Mouse (Mus musculus): ENCODE measurements around the gene Prdm1. TPM values are rescaled to one million over a fixed set of nuclear protein-coding genes. Genes with fewer than 3 reads are reported as not detected.

Gene Prdm1
- polyA plus RNA-seq, 1 experiment from 2014 or later, result 0.33 TPM

DNA sequence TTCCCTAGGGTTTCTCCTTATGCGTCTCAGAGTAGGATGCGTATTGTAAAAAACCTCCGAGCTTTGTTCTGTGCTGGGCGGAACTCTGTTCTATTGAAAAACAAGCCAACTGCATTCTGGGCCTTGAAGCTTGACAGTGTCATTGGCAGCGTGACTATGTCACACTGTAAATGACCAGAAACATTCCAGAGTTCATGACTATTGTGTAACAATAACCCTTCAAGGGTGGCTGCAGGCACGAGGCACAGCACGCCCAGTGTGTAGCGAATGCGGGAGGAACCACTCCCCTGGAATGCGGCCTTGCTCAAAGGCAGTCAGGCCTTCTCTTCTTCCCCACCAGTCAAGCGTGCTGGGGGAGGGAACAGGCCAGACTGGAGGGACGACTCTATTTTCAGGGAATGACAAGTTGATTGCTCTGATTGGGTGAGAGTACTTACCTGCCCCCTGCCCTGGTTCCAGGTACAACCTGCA lies 100.4 kb downstream of the Prdm1 start:
- no peaks in the 10 kb centered on the region for H3K36me3 ChIP-seq (ENCODE audit: control insufficient read depth, insufficient read depth, low read length)
- peak; percentile 34; the same call in 1 of the 2 replicates for ATAC-seq
- H3K4me1 ChIP-seq (ENCODE audit: control insufficient read depth, insufficient read depth, low read length), result no peaks in the 10 kb centered on the region
- H3K9ac ChIP-seq (ENCODE audit: low read length), result no peak overlapping the region
- WGBS, result 27% methylated on average over 12 of the region's 12 CpGs
- no peaks in the 10 kb centered on the region for H3K9me3 ChIP-seq (replicated peaks; ENCODE audit: control insufficient read depth, low read length)
- H3K27me3 ChIP-seq (replicated peaks; ENCODE audit: control insufficient read depth, insufficient read depth, low read length), result no peaks in the 10 kb centered on the region
- no peak for DNase-seq (ENCODE audit: low spot score)
- no peak overlapping the region for H3K27ac ChIP-seq (ENCODE audit: low read depth, low read length)
- H3K4me2 ChIP-seq (ENCODE audit: low read length), result no peak overlapping the region
- no peak overlapping the region for H3K4me3 ChIP-seq (ENCODE audit: low read depth, low read length)

- H3K4me1 ChIP-seq (ENCODE audit: control insufficient read depth, insufficient read depth, low read length), result no peaks in the 10 kb centered on the region
- no peaks in the 10 kb centered on the region for H3K27me3 ChIP-seq (replicated peaks; ENCODE audit: control insufficient read depth, insufficient read depth, low read length)
- no peak for DNase-seq (ENCODE audit: low spot score)
- H3K9ac ChIP-seq (ENCODE audit: low read length), result no peak overlapping the region
- H3K27ac ChIP-seq (ENCODE audit: low read depth, low read length), result no peak overlapping the region
- ATAC-seq, result no peak
- H3K4me2 ChIP-seq (ENCODE audit: low read length), result no peak overlapping the region
- no peaks in the 10 kb centered on the region for H3K9me3 ChIP-seq (replicated peaks; ENCODE audit: control insufficient read depth, low read length)
- WGBS, result 74% methylated on average over 11 of the region's 11 CpGs
- H3K36me3 ChIP-seq (ENCODE audit: control insufficient read depth, insufficient read depth, low read length), result no peaks in the 10 kb centered on the region
- H3K4me3 ChIP-seq (ENCODE audit: low read depth, low read length), result no peak overlapping the region
Observed at GRCm38 (mm10) chr10:44427426-44427825, 100.9 kb downstream of the Prdm1 start.

DNA sequence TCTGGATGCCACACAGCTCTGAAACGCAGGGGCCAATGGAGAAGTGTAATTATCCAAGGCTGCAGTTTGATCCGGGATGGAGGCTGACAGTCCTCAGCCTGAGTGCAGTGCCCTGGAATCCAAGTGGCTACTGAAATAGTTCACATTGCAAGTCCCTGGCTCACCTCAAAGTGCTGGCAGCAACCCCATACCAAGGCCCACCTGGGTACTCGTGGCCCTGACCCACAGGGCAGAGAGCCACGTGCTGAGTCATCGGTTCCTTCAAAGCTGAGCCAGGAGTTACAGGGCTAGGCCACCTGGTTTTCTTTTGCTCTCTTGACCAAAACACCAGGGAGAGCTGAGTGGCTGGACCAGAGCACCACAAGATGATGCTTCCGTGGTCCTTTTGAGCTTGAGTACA lies 103.3 kb downstream of the Prdm1 start:
- 76% methylated on average over 6 of the region's 6 CpGs for WGBS
- ATAC-seq (no peak), DNase-seq (ENCODE audit: low spot score) (no peak)
- H3K4me1 ChIP-seq (ENCODE audit: control insufficient read depth, insufficient read depth, low read length), result no peaks in the 10 kb centered on the region; the same call in 1 of the 2 replicates
- no peak overlapping the region for H3K27ac ChIP-seq (ENCODE audit: low read depth, low read length)
- H3K36me3 ChIP-seq (ENCODE audit: control insufficient read depth, insufficient read depth, low read length), result no peaks in the 10 kb centered on the region
- no peaks in the 10 kb centered on the region for H3K27me3 ChIP-seq (replicated peaks; ENCODE audit: control insufficient read depth, insufficient read depth, low read length)
- no peak overlapping the region for H3K4me2 ChIP-seq (ENCODE audit: low read length)
- H3K9ac ChIP-seq (ENCODE audit: low read length), result no peak overlapping the region
- no peak overlapping the region for H3K4me3 ChIP-seq (ENCODE audit: low read depth, low read length)
- no peaks in the 10 kb centered on the region for H3K9me3 ChIP-seq (replicated peaks; ENCODE audit: control insufficient read depth, low read length)

DNA sequence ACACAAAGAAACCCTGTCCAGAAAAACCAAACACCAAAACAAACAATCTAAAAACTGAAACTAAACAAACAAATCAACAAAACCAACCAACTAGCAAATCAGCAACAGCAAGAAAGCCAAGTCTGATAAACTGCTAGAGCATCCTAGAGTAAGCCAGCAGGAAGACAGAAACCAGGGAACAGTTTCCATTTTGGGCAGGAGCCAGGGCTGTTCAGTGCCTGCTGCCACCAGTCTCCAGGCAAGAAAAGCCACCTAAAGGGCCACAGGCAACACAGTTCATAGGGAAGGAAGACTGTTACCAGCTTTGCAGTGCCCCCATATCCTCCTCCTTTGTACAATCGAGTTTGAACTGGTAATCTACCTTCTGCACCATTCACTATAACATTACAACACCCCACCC lies 106.4 kb downstream of the Prdm1 start:
- WGBS, result 54% methylated on average over 1 of the region's 1 CpGs
- H3K9me3 ChIP-seq (replicated peaks; ENCODE audit: control insufficient read depth, low read length), result no peaks in the 10 kb centered on the region
- H3K27ac ChIP-seq (ENCODE audit: low read depth, low read length), result no peak overlapping the region
- no peak for DNase-seq (ENCODE audit: low spot score)
- no peaks in the 10 kb centered on the region for H3K36me3 ChIP-seq (ENCODE audit: control insufficient read depth, insufficient read depth, low read length)
- ATAC-seq, result no peak
- H3K4me3 ChIP-seq (ENCODE audit: low read depth, low read length), result no peak overlapping the region
- H3K4me2 ChIP-seq (ENCODE audit: low read length), result no peak overlapping the region
- no peaks in the 10 kb centered on the region; the same call in 1 of the 2 replicates for H3K4me1 ChIP-seq (ENCODE audit: control insufficient read depth, insufficient read depth, low read length)
- H3K27me3 ChIP-seq (replicated peaks; ENCODE audit: control insufficient read depth, insufficient read depth, low read length), result no peaks in the 10 kb centered on the region
- no peak overlapping the region for H3K9ac ChIP-seq (ENCODE audit: low read length)

GRCm38 (mm10) chr10:44420211-44420610 lies 108.1 kb downstream of the Prdm1 start:
- Histone ChIP-seq H3K4me2 (ENCODE audit: low read length) (no peak overlapping the region), H3K4me1 (ENCODE audit: control insufficient read depth, insufficient read depth, low read length) (no peaks in the 10 kb centered on the region; the same call in 1 of the 2 replicates), H3K4me3 (ENCODE audit: low read depth, low read length) (no peak overlapping the region), H3K9ac (ENCODE audit: low read length) (no peak overlapping the region), H3K9me3 (replicated peaks; ENCODE audit: control insufficient read depth, low read length) (no peaks in the 10 kb centered on the region), H3K27me3 (replicated peaks; ENCODE audit: control insufficient read depth, insufficient read depth, low read length) (no peaks in the 10 kb centered on the region), H3K27ac (ENCODE audit: low read depth, low read length) (no peak overlapping the region), H3K36me3 (ENCODE audit: control insufficient read depth, insufficient read depth, low read length) (no peaks in the 10 kb centered on the region)
- WGBS, result 73% methylated on average over 3 of the region's 3 CpGs
- DNase-seq (ENCODE audit: low spot score) (no peak), ATAC-seq (no peak)

GRCm38 (mm10) chr10:44418901-44419300 lies 109.4 kb downstream of the Prdm1 start:
- Histone ChIP-seq H3K9me3 (replicated peaks; ENCODE audit: control insufficient read depth, low read length) (no peaks in the 10 kb centered on the region), H3K27ac (ENCODE audit: low read depth, low read length) (no peak overlapping the region), H3K36me3 (ENCODE audit: control insufficient read depth, insufficient read depth, low read length) (no peaks in the 10 kb centered on the region), H3K4me3 (ENCODE audit: low read depth, low read length) (no peak overlapping the region), H3K4me1 (ENCODE audit: control insufficient read depth, insufficient read depth, low read length) (no peaks in the 10 kb centered on the region; the same call in 1 of the 2 replicates), H3K9ac (ENCODE audit: low read length) (no peak overlapping the region), H3K4me2 (ENCODE audit: low read length) (no peak overlapping the region), H3K27me3 (replicated peaks; ENCODE audit: control insufficient read depth, insufficient read depth, low read length) (no peaks in the 10 kb centered on the region)
- no peak for DNase-seq (ENCODE audit: low spot score)
- ATAC-seq, result no peak
- WGBS, result 74% methylated on average over 2 of the region's 2 CpGs

- no peaks in the 10 kb centered on the region for H3K9me3 ChIP-seq (replicated peaks; ENCODE audit: control insufficient read depth, low read length)
- 67% methylated on average over 3 of the region's 3 CpGs for WGBS
- H3K9ac ChIP-seq (ENCODE audit: low read length), result no peak overlapping the region
- ATAC-seq (no peak), DNase-seq (ENCODE audit: low spot score) (no peak)
- no peaks in the 10 kb centered on the region for H3K4me1 ChIP-seq (ENCODE audit: control insufficient read depth, insufficient read depth, low read length)
- no peak overlapping the region for H3K4me3 ChIP-seq (ENCODE audit: low read depth, low read length)
- no peaks in the 10 kb centered on the region for H3K36me3 ChIP-seq (ENCODE audit: control insufficient read depth, insufficient read depth, low read length)
- no peak overlapping the region for H3K4me2 ChIP-seq (ENCODE audit: low read length)
- no peaks in the 10 kb centered on the region for H3K27me3 ChIP-seq (replicated peaks; ENCODE audit: control insufficient read depth, insufficient read depth, low read length)
- H3K27ac ChIP-seq (ENCODE audit: low read depth, low read length), result no peak overlapping the region
Observed at GRCm38 (mm10) chr10:44415576-44415975, 112.7 kb downstream of the Prdm1 start.

GRCm38 (mm10) chr10:44409958-44410357 lies 118.3 kb downstream of the Prdm1 start:
- WGBS, result 73% methylated on average over 11 of the region's 11 CpGs
- DNase-seq (ENCODE audit: low spot score) (no peak), ATAC-seq (no peak)
- Histone ChIP-seq H3K4me2 (ENCODE audit: low read length) (no peak overlapping the region), H3K9me3 (replicated peaks; ENCODE audit: control insufficient read depth, low read length) (no peaks in the 10 kb centered on the region), H3K9ac (ENCODE audit: low read length) (no peak overlapping the region), H3K4me1 (ENCODE audit: control insufficient read depth, insufficient read depth, low read length) (no peaks in the 10 kb centered on the region), H3K27me3 (replicated peaks; ENCODE audit: control insufficient read depth, insufficient read depth, low read length) (no peaks in the 10 kb centered on the region), H3K36me3 (ENCODE audit: control insufficient read depth, insufficient read depth, low read length) (no peaks in the 10 kb centered on the region), H3K27ac (ENCODE audit: low read depth, low read length) (no peak overlapping the region), H3K4me3 (ENCODE audit: low read depth, low read length) (no peak overlapping the region)

DNA sequence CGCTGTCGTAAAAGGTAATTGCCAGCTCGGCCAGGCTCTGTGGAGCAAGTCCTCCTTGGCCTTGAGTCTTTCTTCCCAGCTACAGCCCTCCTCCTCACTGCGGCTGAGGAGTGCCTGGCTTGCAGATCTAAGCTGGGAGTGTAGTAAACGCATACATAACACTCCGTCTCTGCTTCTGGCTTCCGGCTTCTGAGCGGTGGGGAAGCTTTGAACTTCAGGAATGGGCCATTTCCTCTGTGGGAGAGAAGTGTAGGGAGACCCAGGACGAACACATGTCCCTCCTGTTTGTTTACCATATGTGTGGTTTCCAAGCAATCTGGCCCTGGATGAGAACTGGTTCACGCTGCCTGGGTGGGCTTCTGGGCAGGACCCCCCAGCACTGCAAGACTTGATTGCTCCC lies 119.2 kb downstream of the Prdm1 start:
- Histone ChIP-seq H3K9ac (ENCODE audit: low read length) (no peak overlapping the region), H3K4me2 (ENCODE audit: low read length) (no peak overlapping the region), H3K9me3 (replicated peaks; ENCODE audit: control insufficient read depth, low read length) (no peaks in the 10 kb centered on the region), H3K27ac (ENCODE audit: low read depth, low read length) (no peak overlapping the region), H3K4me1 (ENCODE audit: control insufficient read depth, insufficient read depth, low read length) (no peaks in the 10 kb centered on the region), H3K36me3 (ENCODE audit: control insufficient read depth, insufficient read depth, low read length) (no peaks in the 10 kb centered on the region), H3K27me3 (replicated peaks; ENCODE audit: control insufficient read depth, insufficient read depth, low read length) (no peaks in the 10 kb centered on the region), H3K4me3 (ENCODE audit: low read depth, low read length) (no peak overlapping the region)
- ATAC-seq, result no peak
- DNase-seq (ENCODE audit: low spot score), result no peak
- whole genome bisulfite sequencing, result 90% methylated on average over 10 of the region's 10 CpGs

Data from forebrain, embryonic 14.5 days (tissue).